Mouse (Mus musculus) hindlimb bud, embryonic 11.5 days (tissue): Measurements from ENCODE around the gene Pcbd2.

Source experiments
- DNase-seq: peaks from one replicate; pipeline ENCODE4 v3.0.0-alpha.2; 2012; ENCODE audit warnings: low read depth, low spot score; ENCODE audit errors: extremely low spot score

The Pcbd2 gene

GRCm38 (mm10) chr13:55825245-55825681, 98.1 kb downstream of the Pcbd2 start:
- no peak for DNase-seq

- no peak for DNase-seq
Measured at GRCm38 (mm10) chr13:55826008-55826671, 99.0 kb downstream of the Pcbd2 start.
